Mouse (Mus musculus) thymus, postnatal 10 days (tissue): ENCODE results near the gene Ciapin1.

Experiments used
- DNase-seq, 2 experiments: peaks; one replicate each; pipeline ENCODE4 v3.0.0; 2021; ENCODE audit warnings: low spot score in 2 of 2

Ciapin1 gene

DNA sequence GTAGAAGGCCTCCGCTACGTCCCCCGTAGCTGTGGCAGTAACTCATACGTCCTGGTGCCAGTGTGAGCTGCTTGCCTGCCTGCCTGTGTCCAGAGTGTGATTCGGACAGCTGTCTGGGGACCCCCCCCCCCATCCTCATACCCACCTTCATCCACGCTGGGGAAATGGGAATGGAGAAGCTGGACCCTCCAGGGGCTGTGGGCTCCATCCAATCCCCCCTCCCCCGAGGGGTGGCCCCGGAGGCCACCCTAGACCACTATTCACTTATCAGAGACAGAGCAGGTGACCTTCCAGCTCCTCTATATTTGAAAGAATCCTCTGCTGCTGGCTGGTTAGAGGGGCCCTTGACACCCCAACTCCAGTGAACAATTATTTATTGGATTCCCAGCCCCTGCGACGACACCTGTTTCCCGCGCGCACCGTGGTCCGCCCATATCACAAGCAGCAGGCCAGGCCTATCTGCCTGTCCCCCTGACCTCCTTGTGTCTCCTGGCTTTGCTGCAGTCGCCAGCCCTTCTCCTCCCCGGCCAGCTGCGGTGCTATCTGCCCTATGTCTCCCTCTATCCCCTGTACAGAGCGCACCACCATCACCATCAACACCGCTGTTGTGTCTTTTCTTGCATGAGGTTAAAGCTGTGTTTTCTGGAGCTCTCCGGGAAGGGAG lies 57.5 kb downstream of the Ciapin1 start:
- DNase-seq: no peak

- DNase-seq: no peak
Measured at GRCm38 (mm10) chr8:94779534-94780294, 58.4 kb downstream of the Ciapin1 start.

DNA sequence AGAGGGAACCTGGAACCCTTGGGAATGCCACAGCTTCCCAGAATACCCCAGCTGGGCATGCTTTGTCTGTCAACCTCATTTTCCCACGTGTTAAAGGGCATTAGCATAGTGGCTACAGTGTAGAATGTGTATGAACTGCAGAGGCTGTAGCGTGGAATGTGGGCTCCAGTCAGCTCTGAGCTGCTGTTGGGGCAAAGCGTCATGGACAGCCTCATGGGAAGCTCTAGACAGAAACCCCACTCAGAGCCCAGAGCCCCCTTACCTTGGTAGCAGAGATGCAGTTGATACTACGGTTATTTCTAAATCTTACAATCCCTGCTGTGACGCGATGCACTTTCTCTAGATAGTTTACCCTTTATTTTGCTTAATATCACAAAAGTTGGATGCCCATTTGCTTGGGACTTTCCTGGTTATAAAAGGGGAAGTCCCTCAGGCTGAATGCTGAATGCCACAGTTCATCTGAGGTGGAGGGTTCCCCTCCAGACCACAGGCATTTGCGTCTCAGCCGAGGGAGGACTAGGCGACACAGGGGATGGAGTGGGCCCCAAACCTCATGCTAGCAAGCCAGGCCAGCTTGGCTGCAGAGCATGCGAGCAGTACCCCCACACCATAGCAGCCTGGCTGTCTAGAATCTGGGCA lies 59.1 kb downstream of the Ciapin1 start:
- no peak for DNase-seq

GRCm38 (mm10) chr8:94778473-94778872 lies 59.7 kb downstream of the Ciapin1 start:
- no peak for DNase-seq

GRCm38 (mm10) chr8:94778036-94778435 lies 60.1 kb downstream of the Ciapin1 start:
- no peak for DNase-seq

DNA sequence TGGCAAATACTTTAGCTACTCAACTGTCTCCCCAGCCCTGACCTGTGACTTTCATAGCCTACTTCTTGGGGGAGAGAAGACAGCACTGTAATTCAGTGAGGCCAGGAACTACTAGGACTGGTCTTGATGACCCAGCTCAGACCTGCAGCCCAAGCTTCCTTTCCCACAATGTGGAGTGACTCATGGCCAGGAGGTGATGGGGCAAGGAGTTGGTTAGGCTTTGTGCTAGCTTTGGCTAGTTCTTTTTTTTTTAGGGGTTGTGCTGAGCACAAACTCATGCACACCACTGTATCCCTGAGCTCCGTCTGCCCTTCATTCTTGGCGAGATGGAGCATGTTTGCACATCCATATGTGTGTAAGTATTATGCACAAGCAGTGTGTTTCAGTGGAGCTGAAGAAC lies 61.8 kb downstream of the Ciapin1 start:
- DNase-seq: no peak

DNA sequence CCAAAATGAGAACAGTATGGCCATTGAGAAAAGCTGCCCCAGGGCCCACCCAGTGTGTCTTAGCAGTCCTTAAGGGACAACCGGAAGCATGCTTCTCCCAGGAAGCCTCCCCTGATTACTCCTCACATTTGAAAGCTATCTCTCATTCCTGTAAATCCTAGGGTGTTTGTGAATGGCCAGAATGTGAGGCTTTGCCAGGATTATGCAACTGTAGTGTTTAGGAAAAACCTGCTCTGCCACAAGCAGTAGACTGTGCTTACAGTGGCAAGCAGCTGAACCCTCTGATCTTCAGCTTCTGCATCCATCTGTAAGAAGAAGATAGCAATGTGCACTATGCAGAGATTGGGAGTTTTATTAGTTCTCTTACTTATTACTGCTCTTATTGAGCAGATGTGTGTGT lies 63.6 kb downstream of the Ciapin1 start:
- no peak for DNase-seq

- no peak for DNase-seq
Measured at GRCm38 (mm10) chr8:94773700-94774171, 64.4 kb downstream of the Ciapin1 start.

DNA sequence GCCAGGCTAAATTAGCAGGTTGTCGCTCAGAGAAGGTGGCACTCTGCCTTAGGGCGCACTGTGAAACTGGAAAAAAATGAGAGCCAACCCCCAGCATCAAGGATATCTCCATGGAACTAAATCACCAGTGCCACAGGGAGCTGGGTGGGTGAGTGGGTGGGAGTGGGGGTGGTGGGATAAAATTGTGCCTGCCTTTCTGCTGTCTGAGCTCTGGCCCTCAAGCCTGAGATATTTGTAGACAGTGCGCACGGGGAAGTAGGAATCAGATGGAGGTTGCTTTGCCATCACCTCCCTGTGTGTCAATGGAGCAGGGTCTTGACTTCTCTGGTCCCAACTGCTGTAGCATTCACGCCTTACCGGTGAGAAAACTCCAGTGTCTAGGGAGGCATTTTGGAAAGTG lies 65.1 kb downstream of the Ciapin1 start:
- DNase-seq: no peak

DNA sequence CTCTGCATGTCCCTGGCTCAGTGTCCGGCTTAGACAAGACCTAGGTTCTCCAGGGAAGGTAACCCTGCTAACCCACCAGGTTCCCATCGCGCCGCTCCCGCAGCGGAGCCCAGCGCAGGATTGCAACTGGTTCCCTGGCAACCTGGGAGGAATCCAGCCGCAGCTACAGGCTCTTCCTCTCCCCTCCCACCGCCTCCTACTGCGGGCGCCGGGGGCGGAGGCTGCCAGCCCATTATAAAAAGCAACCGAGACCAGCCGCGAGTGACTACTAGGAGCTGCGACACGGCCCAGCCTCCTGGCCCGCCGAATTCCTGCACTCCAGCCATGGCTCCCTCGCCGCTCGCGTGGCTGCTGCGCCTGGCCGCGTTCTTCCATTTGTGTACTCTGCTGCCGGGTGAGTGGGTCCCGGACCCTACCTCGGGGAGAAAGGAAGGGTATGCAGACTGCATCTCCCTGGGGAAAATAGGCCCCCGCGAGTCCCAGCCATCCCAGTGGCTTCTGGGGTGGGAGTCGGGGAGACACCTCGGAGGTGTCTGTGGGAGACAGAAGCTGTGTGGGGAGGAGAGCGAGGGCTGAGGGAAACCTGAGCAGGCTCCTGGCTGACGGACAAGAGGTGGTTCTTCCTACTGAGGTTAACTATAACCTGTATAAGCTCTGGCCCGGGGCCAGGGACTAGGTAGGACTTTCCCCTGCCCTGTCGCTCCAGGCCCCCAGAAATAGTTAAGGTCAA lies 66.1 kb downstream of the Ciapin1 start, which contains the start of gene Cx3cl1:
Cx3cl1 (plus strand) TSS at position 69 of the 730 bp plus-strand sequence.
- DNase-seq: peak in 1 of 2 experiments; percentile 10

DNA sequence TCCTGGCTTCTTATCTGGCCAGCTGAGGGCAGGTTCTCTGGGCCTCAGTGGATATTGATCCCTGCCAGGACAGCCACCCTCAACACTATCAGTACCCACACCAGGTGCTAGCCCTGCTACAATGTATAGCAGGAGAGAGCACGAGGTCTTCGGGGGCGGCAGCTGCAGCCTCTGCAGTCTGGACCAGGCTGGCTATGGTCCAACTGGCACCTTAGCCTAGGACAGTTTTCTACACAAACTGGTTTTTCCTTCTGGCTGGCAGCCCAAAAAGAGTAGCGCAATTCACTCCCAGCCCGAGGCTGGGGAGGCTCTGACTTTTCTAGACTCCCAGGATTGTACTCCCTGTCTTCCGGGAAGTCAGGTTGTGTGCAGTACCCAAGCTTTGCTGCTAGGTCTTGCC lies 67.2 kb downstream of the Ciapin1 start:
- no peak for DNase-seq
